Mouse (Mus musculus) right cerebral cortex, postnatal 4 days (tissue): ENCODE results near the gene Vmn1r181.
"Not testable (repeated sequence)": the region's sequence is repeated elsewhere in the genome, so short reads cannot be mapped to it uniquely, and the experiment has no call there.

Source experiments
- DNase-seq: peaks from one replicate; pipeline ENCODE4 v3.0.0-alpha.2; 2022

The Vmn1r181 gene

DNA sequence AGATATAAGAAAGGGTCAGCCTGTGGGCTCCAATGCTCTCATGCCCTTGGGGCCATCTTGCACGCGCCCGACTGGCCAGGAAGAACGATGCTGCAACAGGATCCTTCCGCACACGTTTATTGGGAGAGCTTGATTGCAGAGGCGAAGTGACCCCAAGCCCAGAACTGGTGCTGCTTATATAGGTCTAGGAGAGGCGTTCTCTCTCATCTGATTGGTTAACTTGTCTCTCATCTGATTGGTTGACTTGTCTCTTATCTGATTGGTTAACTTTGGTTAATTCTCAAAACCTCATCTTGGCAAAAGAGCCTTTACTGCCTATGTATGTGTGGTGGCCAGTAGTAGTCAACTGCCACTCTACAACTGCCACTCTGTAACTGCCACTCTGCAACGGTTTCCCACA is at the start of gene Vmn1r181:
TSS of gene Vmn1r181 (plus strand) at position 301 of the 400 bp plus-strand sequence.
- not testable (repeated sequence) for DNase-seq

GRCm38 (mm10) chr7:23926678-23927077 is 47.7 kb upstream of the Vmn1r181 start, which contains the start of gene Vmn1r179:
Gene Vmn1r179, plus strand, starts transcription at chr7:23926978.
- no peak for DNase-seq

DNA sequence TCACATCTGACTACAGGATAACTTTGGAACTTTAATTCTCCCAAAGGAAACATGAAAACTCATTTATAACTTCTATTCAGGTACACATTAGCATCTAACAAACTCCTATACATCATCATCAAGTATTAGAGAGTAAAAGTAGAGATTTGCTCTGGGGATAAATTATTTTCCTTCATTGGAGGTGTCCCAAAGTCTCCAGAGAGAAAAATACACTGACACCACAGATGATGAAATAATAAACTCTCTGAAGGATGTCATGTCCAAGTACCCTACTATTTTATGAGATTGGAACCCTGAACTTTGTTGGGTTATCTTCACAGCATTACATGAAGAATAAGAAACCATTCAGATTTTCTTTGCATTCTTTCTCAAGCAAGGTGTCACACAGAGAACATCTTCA is 24.1 kb upstream of the Vmn1r181 start, which contains the start of gene Vmn1r180:
TSS of gene Vmn1r180 (plus strand) at position 301 of the 400 bp plus-strand sequence.
- DNase-seq, result no peak

DNA sequence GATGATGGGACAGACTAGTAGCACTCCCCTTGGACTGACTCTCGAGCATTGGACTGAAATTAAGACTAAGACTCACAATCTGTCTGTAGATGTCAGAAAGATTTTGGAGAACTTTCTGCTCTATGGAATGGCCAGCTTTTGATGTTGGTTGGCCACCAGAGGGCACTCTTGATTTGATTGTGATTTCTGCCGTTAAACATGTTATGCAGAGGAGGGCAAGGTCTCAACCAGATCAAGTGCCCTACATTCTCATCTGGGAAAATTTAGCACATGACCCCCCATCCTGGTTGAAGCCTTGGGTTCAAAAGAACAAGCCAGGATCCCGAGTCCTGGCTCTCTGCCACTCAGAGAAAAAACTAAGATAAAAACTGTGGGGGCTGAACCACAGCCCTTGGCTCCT is 6.4 kb upstream of the Vmn1r181 start:
- not testable (repeated sequence) for DNase-seq

- no peak for DNase-seq
Measured at GRCm38 (mm10) chr7:24001391-24001790, 27.0 kb downstream of the Vmn1r181 start, which contains the start of gene V1rd19. Gene V1rd19, plus strand, starts transcription at chr7:24001691.
